In the genomic region with DNA sequence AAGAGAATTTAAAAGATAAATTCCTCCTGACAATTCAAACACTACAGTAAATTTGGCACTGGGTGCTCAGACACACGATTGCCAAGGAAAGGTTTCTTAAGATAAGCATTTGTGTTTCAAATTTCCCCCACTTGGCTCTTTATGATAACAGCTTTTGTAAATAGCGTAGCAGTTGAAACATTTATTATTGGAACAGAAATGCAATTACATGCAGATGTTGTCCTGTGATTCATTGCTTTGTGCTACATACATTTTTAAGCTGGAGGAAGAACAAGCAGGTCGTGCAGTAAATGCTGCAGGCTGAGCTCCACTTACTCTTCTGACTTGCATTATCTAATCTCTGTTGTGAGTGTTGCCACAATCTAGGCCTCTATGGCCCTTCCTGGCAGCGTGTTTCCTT, we compare ENCODE assay signal across 13 mouse cellular contexts.
"Had no signal": no experiment of that assay in that cellular context is flagged by ENCODE, and none has a peak within 500 bp of the region (broad histone marks: within the 10 kb centered on the region; RNA-seq: fewer than 3 reads in every experiment).

No protein-coding gene starts in this region.

- H3K9me3 ChIP-seq: liver, embryonic 13.5 days; neural tube, embryonic 13.5 days; stomach, embryonic 15.5 days had no signal

- ATAC-seq: liver, postnatal 0 days had no signal

- H3K4me1 ChIP-seq: liver, embryonic 13.5 days; neural tube, embryonic 13.5 days; stomach, embryonic 15.5 days had no signal

- H3K27me3 ChIP-seq: liver, embryonic 13.5 days; stomach, embryonic 15.5 days had no signal

- DNase-seq: kidney, adult 2 months; liver; liver, embryonic 13.5 days; liver, postnatal 0 days; lung, postnatal 14 days; midbrain, embryonic 14.5 days; retina, postnatal 1 day; thymus, adult 2 months; thymus, postnatal 25 days had no signal

- H3K4me3 ChIP-seq: left cerebral cortex, adult 2 months; liver, embryonic 13.5 days; neural tube, embryonic 13.5 days; stomach, embryonic 15.5 days had no signal

- H3K36me3 ChIP-seq: liver, embryonic 13.5 days; neural tube, embryonic 13.5 days; stomach, embryonic 15.5 days had no signal

- H3K27ac ChIP-seq: left cerebral cortex, adult 2 months; liver, embryonic 13.5 days; macrophage; neural tube, embryonic 13.5 days; stomach, embryonic 15.5 days had no signal

- H3K9ac ChIP-seq: liver, embryonic 13.5 days; liver, postnatal 0 days; neural tube, embryonic 13.5 days; stomach, embryonic 15.5 days had no signal

- H3K4me2 ChIP-seq: liver, embryonic 13.5 days; neural tube, embryonic 13.5 days; stomach, embryonic 15.5 days had no signal
